Mouse (Mus musculus): ENCODE data around the gene Prkca. TPM values are rescaled to one million over a fixed set of nuclear protein-coding genes. Genes with fewer than 3 reads are reported as not detected.

The Prkca gene
- polyA plus RNA-seq, 1 experiment: 2.2 TPM

GRCm38 (mm10) chr11:108128593-108128992, 215.1 kb downstream of the Prkca start:
- TF ChIP-seq CTCF (IDR thresholded peaks at IDR 0.05; ENCODE audit: control insufficient read depth, insufficient read depth, insufficient replicate concordance, low read depth, low read length) (0 out of 2 replicates have a peak, but pooled peaks have one; percentile 14), POLR2A (IDR thresholded peaks at IDR 0.05; ENCODE audit: control insufficient read depth, low read depth, low read length) (no peak)
- no peaks in the 10 kb centered on the region for H3K4me1 ChIP-seq (ENCODE audit: control insufficient read depth, insufficient read depth, low read length)
- H3K4me3 ChIP-seq (ENCODE audit: control insufficient read depth, low read depth, low read length): no peak overlapping the region
- no peak overlapping the region for H3K27ac ChIP-seq (ENCODE audit: control insufficient read depth, insufficient read depth, low read depth, low read length)
- no peaks in the 10 kb centered on the region for H3K27me3 ChIP-seq (ENCODE audit: control insufficient read depth, insufficient read depth, low read length)
- no peaks in the 10 kb centered on the region for H3K36me3 ChIP-seq (ENCODE audit: control insufficient read depth, insufficient read depth, low read length)

GRCm38 (mm10) chr11:108127908-108128307, 215.8 kb downstream of the Prkca start:
- no peak overlapping the region for H3K27ac ChIP-seq (ENCODE audit: control insufficient read depth, insufficient read depth, low read depth, low read length)
- no peaks in the 10 kb centered on the region for H3K27me3 ChIP-seq (ENCODE audit: control insufficient read depth, insufficient read depth, low read length)
- no peaks in the 10 kb centered on the region for H3K36me3 ChIP-seq (ENCODE audit: control insufficient read depth, insufficient read depth, low read length)
- TF ChIP-seq CTCF (IDR thresholded peaks at IDR 0.05; ENCODE audit: control insufficient read depth, insufficient read depth, insufficient replicate concordance, low read depth, low read length) (no peak), POLR2A (IDR thresholded peaks at IDR 0.05; ENCODE audit: control insufficient read depth, low read depth, low read length) (no peak)
- H3K4me1 ChIP-seq (ENCODE audit: control insufficient read depth, insufficient read depth, low read length): no peaks in the 10 kb centered on the region
- no peak overlapping the region for H3K4me3 ChIP-seq (ENCODE audit: control insufficient read depth, low read depth, low read length)

- Histone ChIP-seq H3K27ac (ENCODE audit: control insufficient read depth, insufficient read depth, low read depth, low read length) (no peak overlapping the region), H3K36me3 (ENCODE audit: control insufficient read depth, insufficient read depth, low read length) (no peaks in the 10 kb centered on the region), H3K27me3 (ENCODE audit: control insufficient read depth, insufficient read depth, low read length) (no peaks in the 10 kb centered on the region), H3K4me1 (ENCODE audit: control insufficient read depth, insufficient read depth, low read length) (peaks cover 2% of the 10 kb centered on the region; the same call in 1 of the 2 replicates), H3K4me3 (ENCODE audit: control insufficient read depth, low read depth, low read length) (no peak overlapping the region)
- TF ChIP-seq CTCF (IDR thresholded peaks at IDR 0.05; ENCODE audit: control insufficient read depth, insufficient read depth, insufficient replicate concordance, low read depth, low read length) (no peak), POLR2A (IDR thresholded peaks at IDR 0.05; ENCODE audit: control insufficient read depth, low read depth, low read length) (no peak)
Measured at GRCm38 (mm10) chr11:108122486-108122885, 221.2 kb downstream of the Prkca start.

- TF ChIP-seq POLR2A (IDR thresholded peaks at IDR 0.05; ENCODE audit: control insufficient read depth, low read depth, low read length) (no peak), CTCF (IDR thresholded peaks at IDR 0.05; ENCODE audit: control insufficient read depth, insufficient read depth, insufficient replicate concordance, low read depth, low read length) (no peak)
- Histone ChIP-seq H3K27ac (ENCODE audit: control insufficient read depth, insufficient read depth, low read depth, low read length) (no peak overlapping the region), H3K4me3 (ENCODE audit: control insufficient read depth, low read depth, low read length) (no peak overlapping the region), H3K36me3 (ENCODE audit: control insufficient read depth, insufficient read depth, low read length) (no peaks in the 10 kb centered on the region), H3K4me1 (ENCODE audit: control insufficient read depth, insufficient read depth, low read length) (peaks cover 2% of the 10 kb centered on the region; the same call in 1 of the 2 replicates), H3K27me3 (ENCODE audit: control insufficient read depth, insufficient read depth, low read length) (no peaks in the 10 kb centered on the region)
Measured at GRCm38 (mm10) chr11:108120708-108121107, 223.0 kb downstream of the Prkca start.

- Histone ChIP-seq H3K4me3 (ENCODE audit: control insufficient read depth, low read depth, low read length) (no peak overlapping the region), H3K4me1 (ENCODE audit: control insufficient read depth, insufficient read depth, low read length) (peaks cover 2% of the 10 kb centered on the region; the same call in 1 of the 2 replicates), H3K27ac (ENCODE audit: control insufficient read depth, insufficient read depth, low read depth, low read length) (no peak overlapping the region), H3K36me3 (ENCODE audit: control insufficient read depth, insufficient read depth, low read length) (no peaks in the 10 kb centered on the region), H3K27me3 (ENCODE audit: control insufficient read depth, insufficient read depth, low read length) (no peaks in the 10 kb centered on the region)
- no peak for TF ChIP-seq CTCF (IDR thresholded peaks at IDR 0.05; ENCODE audit: control insufficient read depth, insufficient read depth, insufficient replicate concordance, low read depth, low read length)
- TF ChIP-seq POLR2A (IDR thresholded peaks at IDR 0.05; ENCODE audit: control insufficient read depth, low read depth, low read length): no peak
Measured at GRCm38 (mm10) chr11:108119785-108120184, 223.9 kb downstream of the Prkca start.

GRCm38 (mm10) chr11:108118814-108119213, 224.9 kb downstream of the Prkca start:
- Histone ChIP-seq H3K36me3 (ENCODE audit: control insufficient read depth, insufficient read depth, low read length) (no peaks in the 10 kb centered on the region), H3K4me1 (ENCODE audit: control insufficient read depth, insufficient read depth, low read length) (peaks cover 2% of the 10 kb centered on the region; the same call in 1 of the 2 replicates), H3K27ac (ENCODE audit: control insufficient read depth, insufficient read depth, low read depth, low read length) (no peak overlapping the region), H3K4me3 (ENCODE audit: control insufficient read depth, low read depth, low read length) (no peak overlapping the region), H3K27me3 (ENCODE audit: control insufficient read depth, insufficient read depth, low read length) (no peaks in the 10 kb centered on the region)
- TF ChIP-seq POLR2A (IDR thresholded peaks at IDR 0.05; ENCODE audit: control insufficient read depth, low read depth, low read length): no peak
- TF ChIP-seq CTCF (IDR thresholded peaks at IDR 0.05; ENCODE audit: control insufficient read depth, insufficient read depth, insufficient replicate concordance, low read depth, low read length): no peak

- H3K27me3 ChIP-seq (ENCODE audit: control insufficient read depth, insufficient read depth, low read length): no peaks in the 10 kb centered on the region
- no peaks in the 10 kb centered on the region for H3K36me3 ChIP-seq (ENCODE audit: control insufficient read depth, insufficient read depth, low read length)
- H3K4me3 ChIP-seq (ENCODE audit: control insufficient read depth, low read depth, low read length): no peak overlapping the region
- H3K27ac ChIP-seq (ENCODE audit: control insufficient read depth, insufficient read depth, low read depth, low read length): no peak overlapping the region
- TF ChIP-seq CTCF (IDR thresholded peaks at IDR 0.05; ENCODE audit: control insufficient read depth, insufficient read depth, insufficient replicate concordance, low read depth, low read length): no peak
- TF ChIP-seq POLR2A (IDR thresholded peaks at IDR 0.05; ENCODE audit: control insufficient read depth, low read depth, low read length): no peak
- H3K4me1 ChIP-seq (ENCODE audit: control insufficient read depth, insufficient read depth, low read length): peaks cover 2% of the 10 kb centered on the region; the same call in 1 of the 2 replicates
Measured at GRCm38 (mm10) chr11:108118221-108118620, 225.5 kb downstream of the Prkca start.
